Comparison of ENCODE assay signal across 8 mouse cellular contexts in genomic region chr8:94013026-94013612, GRCm38 (mm10). TPM values are rescaled to one million over a fixed set of nuclear protein-coding genes. Genes with fewer than 3 reads are reported as not detected.
DNase-seq lines count a peak whose midpoint lies in the region; ATAC-seq and TF ChIP-seq lines count a peak whose summit lies in the region.

No protein-coding gene starts in this region.

- peak overlapping the region; percentile 100 for H3K9ac ChIP-seq in liver, adult 2 months (ENCODE audit: low read depth, low read length)
- H3K9ac ChIP-seq in intestine, embryonic 15.5 days: peak overlapping the region; percentile 98
- peak overlapping the region; percentile 97 for H3K9ac ChIP-seq in neural tube, embryonic 14.5 days (replicated peaks; ENCODE audit: low read depth, low read length)

- H3K79me2 ChIP-seq in liver, adult 2 months (ENCODE audit: control insufficient read depth, insufficient read depth, low read length): peaks cover 24% of the 10 kb centered on the region; the same call in 1 of the 2 replicates

- no peaks in the 10 kb centered on the region for H3K36me3 ChIP-seq in liver, adult 2 months (ENCODE audit: control insufficient read depth, insufficient read depth, low read length)
- H3K36me3 ChIP-seq in embryonic facial prominence, embryonic 10.5 days (replicated peaks): peaks cover 21% of the 10 kb centered on the region
- no peaks in the 10 kb centered on the region for H3K36me3 ChIP-seq in intestine, embryonic 15.5 days
- H3K36me3 ChIP-seq in neural tube, embryonic 14.5 days (ENCODE audit: control insufficient read depth, insufficient read depth, low read length): no peaks in the 10 kb centered on the region

- H3K4me2 ChIP-seq in intestine, embryonic 15.5 days (replicated peaks): peak overlapping the region; percentile 97
- H3K4me2 ChIP-seq in neural tube, embryonic 14.5 days (ENCODE audit: low read depth, low read length): peak overlapping the region; percentile 84

- peak overlapping the region; percentile 99 for H3K4me3 ChIP-seq in liver, adult 2 months (ENCODE audit: insufficient read depth, low read depth, low read length)
- peak overlapping the region; percentile 96 for H3K4me3 ChIP-seq in embryonic facial prominence, embryonic 10.5 days
- peak overlapping the region; percentile 98 for H3K4me3 ChIP-seq in intestine, embryonic 15.5 days (replicated peaks)
- peak overlapping the region; percentile 97 for H3K4me3 ChIP-seq in neural tube, embryonic 14.5 days (ENCODE audit: low read depth, low read length)

- 7% methylated on average over 7 of the region's 7 CpGs for WGBS in liver, adult 2 months
- WGBS in embryonic facial prominence, embryonic 10.5 days: 42% methylated on average over 7 of the region's 7 CpGs
- 31% methylated on average over 7 of the region's 7 CpGs for WGBS in intestine, embryonic 15.5 days
- 44% methylated on average over 7 of the region's 7 CpGs for WGBS in neural tube, embryonic 14.5 days

- peak; percentile 95 for DNase-seq in liver, adult 2 months (ENCODE audit: extremely low read depth, low read depth, low spot score)
- DNase-seq in liver: no peak
- DNase-seq in embryonic facial prominence, embryonic 10.5 days (ENCODE audit: low spot score): no peak
- DNase-seq in spleen, postnatal 4 days (ENCODE audit: low spot score in 2 of 2): no peak
- DNase-seq in urinary bladder, postnatal 14 days (ENCODE audit: low spot score): no peak
- no peak for DNase-seq in urinary bladder, adult 18-20 months (ENCODE audit: low spot score in 2 of 2)

- H3K27me3 ChIP-seq in liver, adult 2 months (ENCODE audit: control insufficient read depth, insufficient read depth, low read length): no peaks in the 10 kb centered on the region
- H3K27me3 ChIP-seq in embryonic facial prominence, embryonic 10.5 days (replicated peaks; ENCODE audit: low read depth, poor library complexity, severe bottlenecking): no peaks in the 10 kb centered on the region
- no peaks in the 10 kb centered on the region for H3K27me3 ChIP-seq in intestine, embryonic 15.5 days (replicated peaks)
- no peaks in the 10 kb centered on the region for H3K27me3 ChIP-seq in neural tube, embryonic 14.5 days (ENCODE audit: control insufficient read depth, insufficient read depth, low read length)

- TF ChIP-seq POLR2A in liver, adult 2 months (IDR thresholded peaks at IDR 0.05; ENCODE audit: extremely low read depth, insufficient read depth, low read length): no peak

- TF ChIP-seq CTCF in liver, adult 2 months (IDR thresholded peaks at IDR 0.05; ENCODE audit: low read depth, low read length): no peak

- ATAC-seq in intestine, embryonic 15.5 days: no peak
- ATAC-seq in neural tube, embryonic 14.5 days (ENCODE audit: low read depth): no peak

- peaks cover 17% of the 10 kb centered on the region for H3K4me1 ChIP-seq in liver, adult 2 months (ENCODE audit: control insufficient read depth, insufficient read depth, low read length)
- peaks cover 32% of the 10 kb centered on the region for H3K4me1 ChIP-seq in embryonic facial prominence, embryonic 10.5 days
- H3K4me1 ChIP-seq in intestine, embryonic 15.5 days (replicated peaks): peaks cover 18% of the 10 kb centered on the region
- peaks cover 20% of the 10 kb centered on the region for H3K4me1 ChIP-seq in neural tube, embryonic 14.5 days (ENCODE audit: control insufficient read depth, insufficient read depth, low read length)

- H3K27ac ChIP-seq in liver, adult 2 months (replicated peaks; ENCODE audit: insufficient read depth, low read depth, low read length): peak overlapping the region; percentile 95
- peak overlapping the region; percentile 96 for H3K27ac ChIP-seq in embryonic facial prominence, embryonic 10.5 days (replicated peaks)
- H3K27ac ChIP-seq in intestine, embryonic 15.5 days: peak overlapping the region; percentile 95
- peak overlapping the region; percentile 93 for H3K27ac ChIP-seq in neural tube, embryonic 14.5 days (ENCODE audit: low read depth, low read length)

- H3K9me3 ChIP-seq in embryonic facial prominence, embryonic 10.5 days: no peaks in the 10 kb centered on the region
- no peaks in the 10 kb centered on the region for H3K9me3 ChIP-seq in intestine, embryonic 15.5 days
- H3K9me3 ChIP-seq in neural tube, embryonic 14.5 days (ENCODE audit: control insufficient read depth, low read length): no peaks in the 10 kb centered on the region

RNA-seq across cellular contexts. Expression of gene Amfr, which starts 0.5 kb away (rescaled TPM):
- 239 and 281 TPM in 2 replicates for total RNA-seq in liver, adult 2 months (2014; rRNA removed)
- 263 and 284 TPM in 2 replicates for polyA plus RNA-seq in liver, adult 2 months (2012; rRNA removed)
- 37.6 and 39.1 TPM in 2 replicates for polyA plus RNA-seq in embryonic facial prominence, embryonic 10.5 days (2016; fragmentation: Nextera tagmentation; extraction: Ambion mirVana)
- 47.5 and 51.7 TPM in 2 replicates for polyA plus RNA-seq in intestine, embryonic 15.5 days (2015; fragmentation: Nextera tagmentation; extraction: Ambion mirVana)
- 76.7 and 86.8 TPM in 2 replicates for polyA plus RNA-seq in neural tube, embryonic 14.5 days (2014; fragmentation: Nextera tagmentation; extraction: Ambion mirVana)

RNA-seq across cellular contexts. Expression of gene Nudt21, which starts 23.7 kb away (rescaled TPM):
- 16.7 and 24.0 TPM in 2 replicates for total RNA-seq in liver, adult 2 months (2014; rRNA removed)
- polyA plus RNA-seq in liver, adult 2 months (2012; rRNA removed): 26.9 and 31.4 TPM in 2 replicates
- 155 and 158 TPM in 2 replicates for polyA plus RNA-seq in embryonic facial prominence, embryonic 10.5 days (2016; fragmentation: Nextera tagmentation; extraction: Ambion mirVana)
- polyA plus RNA-seq in intestine, embryonic 15.5 days (2015; fragmentation: Nextera tagmentation; extraction: Ambion mirVana): 104 and 126 TPM in 2 replicates
- polyA plus RNA-seq in neural tube, embryonic 14.5 days (2014; fragmentation: Nextera tagmentation; extraction: Ambion mirVana): 83.3 and 89.7 TPM in 2 replicates

RNA-seq across cellular contexts. Expression of gene Ogfod1, which starts 23.9 kb away (rescaled TPM):
- 7.2 and 8.0 TPM in 2 replicates for total RNA-seq in liver, adult 2 months (2014; rRNA removed)
- polyA plus RNA-seq in liver, adult 2 months (2012; rRNA removed): 3.3 and 4.1 TPM in 2 replicates
- 14.0 and 14.4 TPM in 2 replicates for polyA plus RNA-seq in embryonic facial prominence, embryonic 10.5 days (2016; fragmentation: Nextera tagmentation; extraction: Ambion mirVana)
- polyA plus RNA-seq in intestine, embryonic 15.5 days (2015; fragmentation: Nextera tagmentation; extraction: Ambion mirVana): 10.5 and 12.8 TPM in 2 replicates
- 16.4 and 18.7 TPM in 2 replicates for polyA plus RNA-seq in neural tube, embryonic 14.5 days (2014; fragmentation: Nextera tagmentation; extraction: Ambion mirVana)
